Mouse (Mus musculus): Measurements from ENCODE around the gene Kif3b. TPM values are rescaled to one million over a fixed set of nuclear protein-coding genes. Genes with fewer than 3 reads are reported as not detected.

Kif3b gene
- polyA plus RNA-seq, 1 experiment from 2014 or later: 26.9 TPM

DNA sequence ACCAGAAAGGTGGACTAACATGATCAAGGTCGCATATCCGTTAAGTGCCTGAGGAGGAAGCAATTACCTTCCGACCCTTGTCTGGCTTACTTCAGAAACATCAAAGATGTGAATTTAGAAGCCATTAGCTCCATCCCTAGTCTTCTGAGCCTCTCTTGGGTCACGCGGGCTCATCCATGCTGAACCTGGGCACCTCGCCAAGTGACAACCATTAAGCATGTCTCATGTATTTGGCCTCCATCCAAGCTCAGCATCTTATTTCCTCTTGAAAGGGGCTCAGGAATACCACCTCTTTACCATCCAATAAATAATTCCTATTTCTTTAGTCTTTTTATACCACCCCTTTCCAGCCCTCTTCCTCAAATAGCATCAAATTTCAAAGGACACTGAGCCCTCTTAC lies 3.4 kb upstream of the Kif3b start:
- no peak overlapping the region for H3K9ac ChIP-seq (ENCODE audit: low read depth, low read length)
- H3K9me3 ChIP-seq (replicated peaks; ENCODE audit: control insufficient read depth, low read length, poor library complexity, severe bottlenecking): no peaks in the 10 kb centered on the region
- no peak overlapping the region for H3K4me3 ChIP-seq (ENCODE audit: low read depth, low read length)
- no peak overlapping the region for H3K4me2 ChIP-seq (ENCODE audit: low read length)
- ATAC-seq: no peak
- WGBS: 44% methylated on average over 6 of the region's 6 CpGs
- no peaks in the 10 kb centered on the region for H3K27me3 ChIP-seq (ENCODE audit: control insufficient read depth, insufficient read depth, low read depth, low read length)
- peaks cover 20% of the 10 kb centered on the region for H3K4me1 ChIP-seq (ENCODE audit: control insufficient read depth, insufficient read depth, low read length)
- H3K27ac ChIP-seq (ENCODE audit: low read length): no peak overlapping the region
- H3K36me3 ChIP-seq (ENCODE audit: control insufficient read depth, insufficient read depth, low read length): no peaks in the 10 kb centered on the region

DNA sequence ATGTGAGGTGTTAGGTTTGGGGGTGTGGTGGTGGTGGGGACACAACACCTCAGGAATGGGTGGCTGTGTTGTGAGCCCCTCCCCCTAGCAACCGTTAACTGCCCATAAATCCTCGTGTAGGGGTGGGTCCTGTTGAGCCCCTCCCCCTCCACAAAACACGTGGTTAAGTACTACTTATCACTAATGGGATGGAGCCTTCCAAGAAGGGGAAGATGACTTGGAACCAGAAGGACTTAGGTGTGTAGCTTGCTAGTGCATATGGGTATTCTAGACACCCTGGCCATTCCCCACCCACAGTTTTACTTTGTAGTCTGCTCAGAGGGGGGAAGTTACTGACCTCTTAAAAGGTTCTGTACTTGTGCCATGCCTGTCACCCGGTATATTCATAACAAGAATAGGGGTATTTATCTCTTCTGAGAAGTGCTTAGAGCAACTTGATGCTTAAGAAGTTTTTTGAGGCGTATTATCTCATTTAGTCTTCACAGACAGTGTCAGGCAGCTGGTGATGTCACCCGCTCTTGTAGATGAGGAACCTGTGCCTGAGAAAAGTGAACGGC lies 1.2 kb downstream of the Kif3b start:
- 49% methylated on average over 7 of the region's 7 CpGs for WGBS

GRCm38 (mm10) chr2:153295196-153295595 lies 4.0 kb downstream of the Kif3b start:
- no peak for ATAC-seq

More for the DNA sequence above, 1.2 kb downstream of the Kif3b start:
- ATAC-seq: 0 out of 2 replicates have a peak, but pooled peaks have one; percentile 2
- H3K4me1 ChIP-seq (ENCODE audit: control insufficient read depth, insufficient read depth, low read length): peaks cover 20% of the 10 kb centered on the region
- H3K36me3 ChIP-seq (ENCODE audit: control insufficient read depth, insufficient read depth, low read length): no peaks in the 10 kb centered on the region
- H3K9ac ChIP-seq (ENCODE audit: low read depth, low read length): no peak overlapping the region; the same call in 1 of the 2 replicates
- H3K4me3 ChIP-seq (ENCODE audit: low read depth, low read length): peak overlapping the region; percentile 94
- peak overlapping the region; percentile 77 for H3K4me2 ChIP-seq (ENCODE audit: low read length)
- no peak overlapping the region for H3K27ac ChIP-seq (ENCODE audit: low read length)
- H3K9me3 ChIP-seq (replicated peaks; ENCODE audit: control insufficient read depth, low read length, poor library complexity, severe bottlenecking): no peaks in the 10 kb centered on the region
- H3K27me3 ChIP-seq (ENCODE audit: control insufficient read depth, insufficient read depth, low read depth, low read length): no peaks in the 10 kb centered on the region

GRCm38 (mm10) chr2:153297771-153298170 lies 6.6 kb downstream of the Kif3b start:
- H3K36me3 ChIP-seq (ENCODE audit: control insufficient read depth, insufficient read depth, low read length): no peaks in the 10 kb centered on the region
- no peaks in the 10 kb centered on the region for H3K27me3 ChIP-seq (ENCODE audit: control insufficient read depth, insufficient read depth, low read depth, low read length)
- H3K9ac ChIP-seq (ENCODE audit: low read depth, low read length): no peak overlapping the region
- H3K27ac ChIP-seq (ENCODE audit: low read length): no peak overlapping the region
- H3K4me1 ChIP-seq (ENCODE audit: control insufficient read depth, insufficient read depth, low read length): peaks cover under 1% of the 10 kb centered on the region
- H3K4me2 ChIP-seq (ENCODE audit: low read length): no peak overlapping the region
- ATAC-seq: no peak
- no peaks in the 10 kb centered on the region for H3K9me3 ChIP-seq (replicated peaks; ENCODE audit: control insufficient read depth, low read length, poor library complexity, severe bottlenecking)
- no peak overlapping the region for H3K4me3 ChIP-seq (ENCODE audit: low read depth, low read length)
- 77% methylated on average over 4 of the region's 4 CpGs for WGBS

More at GRCm38 (mm10) chr2:153295196-153295595, 4.0 kb downstream of the Kif3b start:
- no peaks in the 10 kb centered on the region for H3K27me3 ChIP-seq (ENCODE audit: control insufficient read depth, insufficient read depth, low read depth, low read length)
- H3K36me3 ChIP-seq (ENCODE audit: control insufficient read depth, insufficient read depth, low read length): no peaks in the 10 kb centered on the region
- H3K4me2 ChIP-seq (ENCODE audit: low read length): no peak overlapping the region
- no peak overlapping the region for H3K4me3 ChIP-seq (ENCODE audit: low read depth, low read length)
- peaks cover 17% of the 10 kb centered on the region for H3K4me1 ChIP-seq (ENCODE audit: control insufficient read depth, insufficient read depth, low read length)
- WGBS: 88% methylated on average over 4 of the region's 4 CpGs
- H3K27ac ChIP-seq (ENCODE audit: low read length): no peak overlapping the region
- no peaks in the 10 kb centered on the region for H3K9me3 ChIP-seq (replicated peaks; ENCODE audit: control insufficient read depth, low read length, poor library complexity, severe bottlenecking)
- no peak overlapping the region for H3K9ac ChIP-seq (ENCODE audit: low read depth, low read length)

- no peaks in the 10 kb centered on the region for H3K36me3 ChIP-seq (ENCODE audit: control insufficient read depth, insufficient read depth, low read length)
- 81% methylated on average over 4 of the region's 4 CpGs for WGBS
- ATAC-seq: no peak
- no peak overlapping the region for H3K27ac ChIP-seq (ENCODE audit: low read length)
- H3K27me3 ChIP-seq (ENCODE audit: control insufficient read depth, insufficient read depth, low read depth, low read length): no peaks in the 10 kb centered on the region
- no peaks in the 10 kb centered on the region for H3K4me1 ChIP-seq (ENCODE audit: control insufficient read depth, insufficient read depth, low read length)
- H3K4me2 ChIP-seq (ENCODE audit: low read length): no peak overlapping the region
- no peaks in the 10 kb centered on the region for H3K9me3 ChIP-seq (replicated peaks; ENCODE audit: control insufficient read depth, low read length, poor library complexity, severe bottlenecking)
- no peak overlapping the region for H3K9ac ChIP-seq (ENCODE audit: low read depth, low read length)
- no peak overlapping the region for H3K4me3 ChIP-seq (ENCODE audit: low read depth, low read length)
Measured at GRCm38 (mm10) chr2:153298460-153298859, 7.2 kb downstream of the Kif3b start.

GRCm38 (mm10) chr2:153298863-153299262 lies 7.7 kb downstream of the Kif3b start:
- Histone ChIP-seq H3K36me3 (ENCODE audit: control insufficient read depth, insufficient read depth, low read length) (no peaks in the 10 kb centered on the region), H3K27me3 (ENCODE audit: control insufficient read depth, insufficient read depth, low read depth, low read length) (no peaks in the 10 kb centered on the region), H3K27ac (ENCODE audit: low read length) (no peak overlapping the region), H3K4me2 (ENCODE audit: low read length) (no peak overlapping the region), H3K9ac (ENCODE audit: low read depth, low read length) (no peak overlapping the region), H3K9me3 (replicated peaks; ENCODE audit: control insufficient read depth, low read length, poor library complexity, severe bottlenecking) (no peaks in the 10 kb centered on the region), H3K4me1 (ENCODE audit: control insufficient read depth, insufficient read depth, low read length) (no peaks in the 10 kb centered on the region), H3K4me3 (ENCODE audit: low read depth, low read length) (no peak overlapping the region)
- no peak for ATAC-seq
- WGBS: 79% methylated on average over 4 of the region's 4 CpGs

DNA sequence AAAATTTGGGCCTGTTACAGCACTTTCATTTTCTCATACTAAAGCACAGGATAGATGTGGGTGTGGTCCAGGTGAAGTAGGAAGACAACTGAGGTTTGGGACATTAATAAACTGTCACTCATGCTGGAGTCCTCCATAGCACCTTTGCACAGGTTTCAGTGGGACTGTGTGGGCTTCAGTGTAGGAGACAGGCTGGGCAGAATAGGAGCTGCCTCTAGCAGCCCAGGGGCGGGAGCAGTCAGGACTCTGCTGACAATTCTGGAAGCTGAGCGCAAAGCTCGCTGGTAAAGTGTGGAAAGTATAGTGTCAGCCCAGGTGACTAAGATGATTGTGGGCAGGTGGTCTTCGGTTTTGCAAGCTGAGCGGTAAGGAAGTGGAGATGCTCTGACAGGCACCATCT lies 9.9 kb downstream of the Kif3b start:
- no peak overlapping the region for H3K9ac ChIP-seq (ENCODE audit: low read depth, low read length)
- 95% methylated on average over 5 of the region's 5 CpGs for WGBS
- no peaks in the 10 kb centered on the region for H3K9me3 ChIP-seq (replicated peaks; ENCODE audit: control insufficient read depth, low read length, poor library complexity, severe bottlenecking)
- H3K4me3 ChIP-seq (ENCODE audit: low read depth, low read length): no peak overlapping the region
- ATAC-seq: no peak
- no peaks in the 10 kb centered on the region for H3K36me3 ChIP-seq (ENCODE audit: control insufficient read depth, insufficient read depth, low read length)
- H3K27ac ChIP-seq (ENCODE audit: low read length): no peak overlapping the region
- H3K4me1 ChIP-seq (ENCODE audit: control insufficient read depth, insufficient read depth, low read length): no peaks in the 10 kb centered on the region
- H3K4me2 ChIP-seq (ENCODE audit: low read length): no peak overlapping the region
- H3K27me3 ChIP-seq (ENCODE audit: control insufficient read depth, insufficient read depth, low read depth, low read length): no peaks in the 10 kb centered on the region

DNA sequence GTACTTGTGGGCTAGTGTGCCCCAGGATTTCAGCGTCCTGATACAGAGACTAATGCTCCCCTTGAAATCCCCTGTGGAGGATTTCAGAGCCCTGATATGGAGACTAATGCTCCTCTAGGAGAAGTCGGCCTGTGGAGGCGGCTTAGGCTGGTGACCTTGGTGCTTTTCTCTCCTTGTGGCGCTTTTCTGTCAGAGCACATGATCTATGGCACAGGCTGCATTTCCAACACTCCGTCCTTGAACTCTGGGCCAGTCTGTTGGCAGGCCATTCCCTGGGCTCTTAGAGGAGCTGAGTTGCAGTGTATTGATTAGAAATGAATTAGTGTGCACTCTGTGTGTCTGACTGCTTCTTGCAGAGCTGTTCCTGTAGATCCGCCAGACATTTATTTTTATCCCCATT lies 14.0 kb downstream of the Kif3b start:
- no peaks in the 10 kb centered on the region for H3K4me1 ChIP-seq (ENCODE audit: control insufficient read depth, insufficient read depth, low read length)
- peak overlapping the region; percentile 28; the same call in 1 of the 2 replicates for H3K27ac ChIP-seq (ENCODE audit: low read length)
- no peaks in the 10 kb centered on the region for H3K36me3 ChIP-seq (ENCODE audit: control insufficient read depth, insufficient read depth, low read length)
- H3K9me3 ChIP-seq (replicated peaks; ENCODE audit: control insufficient read depth, low read length, poor library complexity, severe bottlenecking): no peaks in the 10 kb centered on the region
- no peak overlapping the region for H3K4me3 ChIP-seq (ENCODE audit: low read depth, low read length)
- no peak for ATAC-seq
- no peak overlapping the region for H3K9ac ChIP-seq (ENCODE audit: low read depth, low read length)
- 77% methylated on average over 6 of the region's 6 CpGs for WGBS
- no peaks in the 10 kb centered on the region for H3K27me3 ChIP-seq (ENCODE audit: control insufficient read depth, insufficient read depth, low read depth, low read length)
- no peak overlapping the region for H3K4me2 ChIP-seq (ENCODE audit: low read length)

DNA sequence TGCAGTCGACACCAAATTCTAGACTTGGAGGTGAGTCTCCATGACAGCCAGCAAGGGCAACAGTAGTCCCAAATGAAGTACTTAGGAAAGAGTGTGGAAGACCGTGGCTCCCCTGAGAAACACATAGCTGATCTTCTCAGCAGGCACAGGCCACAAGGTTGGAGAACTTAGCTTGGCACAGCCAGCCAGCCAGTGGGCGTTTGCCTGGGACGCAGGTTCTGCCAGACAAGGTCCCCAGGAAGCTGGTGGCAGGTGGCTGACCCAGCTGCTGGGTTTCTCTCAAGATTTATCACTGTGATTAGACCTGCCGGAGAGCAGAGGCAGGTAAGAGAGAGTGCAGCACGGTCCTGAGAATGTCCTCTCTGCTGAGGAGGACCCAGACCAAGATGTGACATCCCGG lies 17.4 kb downstream of the Kif3b start:
- no peak for ATAC-seq
- H3K4me2 ChIP-seq (ENCODE audit: low read length): no peak overlapping the region
- no peak overlapping the region for H3K4me3 ChIP-seq (ENCODE audit: low read depth, low read length)
- H3K36me3 ChIP-seq (ENCODE audit: control insufficient read depth, insufficient read depth, low read length): no peaks in the 10 kb centered on the region
- no peaks in the 10 kb centered on the region for H3K27me3 ChIP-seq (ENCODE audit: control insufficient read depth, insufficient read depth, low read depth, low read length)
- H3K4me1 ChIP-seq (ENCODE audit: control insufficient read depth, insufficient read depth, low read length): no peaks in the 10 kb centered on the region
- H3K9me3 ChIP-seq (replicated peaks; ENCODE audit: control insufficient read depth, low read length, poor library complexity, severe bottlenecking): no peaks in the 10 kb centered on the region
- no peak overlapping the region for H3K27ac ChIP-seq (ENCODE audit: low read length)
- H3K9ac ChIP-seq (ENCODE audit: low read depth, low read length): no peak overlapping the region
- 90% methylated on average over 7 of the region's 7 CpGs for WGBS
